27 mouse cellular contexts compared by ENCODE assay signal in the genomic region with DNA sequence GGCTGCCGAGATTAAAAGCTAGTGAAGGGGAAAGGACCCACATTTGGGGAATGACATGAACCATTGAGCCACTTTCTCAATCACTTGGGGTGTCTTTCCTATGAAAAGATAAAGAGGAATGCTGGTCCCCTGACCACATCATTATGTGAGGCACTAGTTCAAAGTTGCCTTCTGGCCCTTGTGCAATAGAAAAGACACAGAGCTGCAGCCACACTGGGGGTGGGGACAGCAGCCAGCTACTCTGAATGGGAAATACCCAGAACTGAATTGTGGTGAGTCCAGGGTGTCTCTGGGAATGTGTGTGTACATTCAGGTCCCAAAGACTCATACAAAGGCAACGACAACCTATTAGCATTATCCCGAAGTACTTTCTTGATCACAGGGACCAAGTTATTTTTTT.
A peak's percentile ranks its signal among the peaks of the same experiment; 100 is the strongest.
DNase-seq lines count a peak whose midpoint lies in the region; ATAC-seq and TF ChIP-seq lines count a peak whose summit lies in the region.
"Had no signal": no experiment of that assay in that cellular context is flagged by ENCODE, and none has a peak within 500 bp of the region (broad histone marks: within the 10 kb centered on the region; RNA-seq: fewer than 3 reads in every experiment).

No protein-coding gene starts in this region.

- H3K4me3 ChIP-seq in layer of hippocampus, adult 2 months, result no peak overlapping the region
- H3K4me3 ChIP-seq in lung, embryonic 14.5 days (ENCODE audit: low read depth, low read length), result no peak overlapping the region
- no peak overlapping the region for H3K4me3 ChIP-seq in lung, adult 2 months (replicated peaks; ENCODE audit: extremely low read depth, low read depth, low read length)
- H3K4me3 ChIP-seq: embryonic facial prominence, embryonic 10.5 days; embryonic facial prominence, embryonic 13.5 days; erythroblast, embryonic 14.5 days; forebrain, embryonic 12.5 days; forebrain, embryonic 15.5 days; gastrocnemius, adult 2 months; hindbrain, embryonic 12.5 days; hindbrain, embryonic 15.5 days had no signal

- no peak for TF ChIP-seq CTCF in layer of hippocampus, adult 2 months (conservative IDR thresholded peaks at IDR 0.05)
- no peak for TF ChIP-seq CTCF in lung, embryonic 14.5 days (IDR thresholded peaks at IDR 0.05; ENCODE audit: low read depth)
- TF ChIP-seq CTCF in lung, adult 2 months (IDR thresholded peaks at IDR 0.05; ENCODE audit: insufficient read depth, low read length), result no peak

- no peaks in the 10 kb centered on the region for H3K9me3 ChIP-seq in lung, embryonic 14.5 days (ENCODE audit: low read depth, low read length)
- H3K9me3 ChIP-seq: embryonic facial prominence, embryonic 10.5 days; embryonic facial prominence, embryonic 13.5 days; forebrain, embryonic 12.5 days; forebrain, embryonic 15.5 days; hindbrain, embryonic 12.5 days; hindbrain, embryonic 15.5 days had no signal

- H3K4me2 ChIP-seq in lung, embryonic 14.5 days, result no peak overlapping the region
- H3K4me2 ChIP-seq: embryonic facial prominence, embryonic 13.5 days; forebrain, embryonic 12.5 days; forebrain, embryonic 15.5 days; heart, embryonic 11.5 days; hindbrain, embryonic 12.5 days; hindbrain, embryonic 15.5 days had no signal

- no peak for TF ChIP-seq POLR2A in lung, adult 2 months (IDR thresholded peaks at IDR 0.05; ENCODE audit: borderline replicate concordance, extremely low read depth, low read depth, low read length)

- H3K4me1 ChIP-seq in lung, embryonic 14.5 days (ENCODE audit: insufficient read depth), result 0 out of 2 replicates have a peak, but pooled peaks cover 3% of the 10 kb centered on the region
- no peaks in the 10 kb centered on the region; the same call in none of the 2 replicates for H3K4me1 ChIP-seq in lung, adult 2 months (ENCODE audit: control insufficient read depth, insufficient read depth, low read length)
- H3K4me1 ChIP-seq: forebrain, embryonic 15.5 days; hindbrain, embryonic 15.5 days had no signal

- no peak for DNase-seq in layer of hippocampus, adult 2 months (ENCODE audit: low spot score in 2 of 2)
- no peak for DNase-seq in layer of hippocampus, postnatal 14 days (ENCODE audit: low spot score in 2 of 2)
- peak; percentile 46 for DNase-seq in lung, embryonic 14.5 days
- DNase-seq in lung, adult 2 months, result no peak
- peak; percentile 1 for DNase-seq in lung, postnatal 14 days
- DNase-seq in lung, postnatal 25 days (ENCODE audit: low spot score), result no peak
- DNase-seq: adrenal gland, adult 8-10 months; adrenal gland, postnatal 25 days; B cell, adult 2 months; cerebellum, adult 11-12 months; cerebellum, adult 8-10 months; cerebellum, postnatal 36 days; embryo, embryonic 11 days; gastrocnemius, adult 2 months; gastrocnemius, postnatal 14 days; heart, adult 11 months had no signal

- peak; percentile 54 for ATAC-seq in lung, embryonic 14.5 days (ENCODE audit: insufficient read depth)
- ATAC-seq in activated CD4-positive, CD25-positive, alpha-beta regulatory T cell, adult 4 months, result no peak
- ATAC-seq: forebrain, embryonic 15.5 days had no signal

- WGBS in lung, embryonic 14.5 days, result 49% methylated on average over 3 of the region's 3 CpGs
- 67% methylated on average over 3 of the region's 3 CpGs for WGBS in lung, adult 2 months

- no peak overlapping the region for H3K9ac ChIP-seq in lung, embryonic 14.5 days
- H3K9ac ChIP-seq: embryonic facial prominence, embryonic 13.5 days; forebrain, embryonic 12.5 days; forebrain, embryonic 15.5 days; hindbrain, embryonic 12.5 days; hindbrain, embryonic 15.5 days had no signal

- no peaks in the 10 kb centered on the region for H3K36me3 ChIP-seq in lung, embryonic 14.5 days (ENCODE audit: insufficient read depth)
- H3K36me3 ChIP-seq: embryonic facial prominence, embryonic 10.5 days; embryonic facial prominence, embryonic 13.5 days; forebrain, embryonic 12.5 days; forebrain, embryonic 15.5 days; G1E; hindbrain, embryonic 12.5 days; hindbrain, embryonic 15.5 days had no signal

- no peaks in the 10 kb centered on the region for H3K27me3 ChIP-seq in lung, embryonic 14.5 days (ENCODE audit: insufficient read depth, low read length)
- H3K27me3 ChIP-seq: CH12.LX; embryonic facial prominence, embryonic 13.5 days; forebrain, embryonic 12.5 days; hindbrain, embryonic 12.5 days had no signal

- peak overlapping the region; percentile 19; the same call in 1 of the 2 replicates for H3K27ac ChIP-seq in layer of hippocampus, adult 2 months
- no peak overlapping the region for H3K27ac ChIP-seq in lung, embryonic 14.5 days (ENCODE audit: low read depth)
- H3K27ac ChIP-seq: embryonic facial prominence, embryonic 10.5 days; embryonic facial prominence, embryonic 13.5 days; forebrain, embryonic 12.5 days; forebrain, embryonic 15.5 days; gastrocnemius, adult 2 months; hindbrain, embryonic 12.5 days; hindbrain, embryonic 15.5 days had no signal

Comparison
In these comparisons a context has a peak if more than half of its experiments do, and no peak if none do; other contexts are left out.
1. DNase-seq: peak in lung, embryonic 14.5 days (single experiment) and lung, postnatal 14 days (single experiment); none in layer of hippocampus, adult 2 months (0 of 2), layer of hippocampus, postnatal 14 days (0 of 2), lung, adult 2 months (single experiment) and lung, postnatal 25 days (single experiment).